Mouse (Mus musculus) ES-Bruce4 (cell line): ENCODE measurements at regions not wholly inside any gene's neighbourhood (a gene's known extent, or its start where the extent isn't known, plus 50 kb on each side); places are given as distances from the start of the nearest gene placed in this dataset.

Experiments used
- H3K27ac ChIP-seq: 2 replicates; pipeline ENCODE4 v1.5.1; 2012; ENCODE audit warnings: low read length, inconsistent platforms; ENCODE audit not compliant: insufficient read depth
- H3K27me3 ChIP-seq: 2 replicates; pipeline ENCODE4 v1.6.1; 2012; ENCODE audit warnings: mild to moderate bottlenecking, low read length, inconsistent platforms; ENCODE audit not compliant: control insufficient read depth, poor library complexity, insufficient read depth, severe bottlenecking
- H3K36me3 ChIP-seq: 2 replicates; pipeline ENCODE4 v1.6.1; 2012; ENCODE audit warnings: inconsistent platforms, mild to moderate bottlenecking, low read length, moderate library complexity; ENCODE audit not compliant: control insufficient read depth, poor library complexity, insufficient read depth, severe bottlenecking
- H3K4me1 ChIP-seq: one replicate; pipeline ENCODE4 v1.8.1; 2011; ENCODE audit warnings: low read length; ENCODE audit not compliant: control insufficient read depth, insufficient read depth
- H3K4me3 ChIP-seq: 2 replicates; pipeline ENCODE4 v1.5.1; 2011; ENCODE audit warnings: low read depth, mild to moderate bottlenecking, low read length
- H3K9ac ChIP-seq: 2 replicates; pipeline ENCODE4 v1.6.1; 2012; ENCODE audit warnings: low read depth, mild to moderate bottlenecking, inconsistent platforms; ENCODE audit not compliant: poor library complexity, severe bottlenecking
- H3K9me3 ChIP-seq: replicated peaks from 2 replicates; pipeline ENCODE4 v1.6.1; 2012; ENCODE audit warnings: mild to moderate bottlenecking, low read length, inconsistent platforms; ENCODE audit not compliant: control insufficient read depth, poor library complexity, insufficient read depth, severe bottlenecking
- CTCF ChIP-seq: IDR thresholded peaks from one replicate; pipeline ENCODE4 v1.8.1; 2011; ENCODE audit warnings: low read depth, low read length
- EP300 ChIP-seq: IDR thresholded peaks from 2 replicates; pipeline ENCODE4 v1.6.1; 2011; ENCODE audit warnings: low read depth, low read length; ENCODE audit not compliant: insufficient read depth
- POLR2A ChIP-seq: IDR thresholded peaks from one replicate; pipeline ENCODE4 v1.8.1; 2011; ENCODE audit warnings: low read length; ENCODE audit not compliant: insufficient read depth

DNA sequence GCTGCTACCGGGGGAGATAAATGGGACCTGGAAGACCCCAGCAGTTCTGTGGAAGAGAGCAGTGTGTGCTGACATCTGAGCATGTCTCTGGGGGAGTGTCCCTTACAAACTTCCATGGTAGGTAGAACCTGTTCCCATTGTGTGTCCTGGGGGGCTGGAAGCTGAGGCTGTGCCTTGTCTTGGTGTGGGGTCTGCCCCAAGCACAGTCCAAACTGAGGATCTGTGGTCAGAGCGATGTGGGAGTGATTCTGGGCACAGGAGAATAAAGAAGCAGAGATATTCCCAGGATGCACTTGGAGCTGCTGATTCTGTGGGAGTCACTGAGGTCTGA is 118.5 kb upstream of the Sulf2 start:
- TF ChIP-seq EP300 (no peak), CTCF (no peak), POLR2A (no peak)
- Histone ChIP-seq H3K36me3 (no peaks in the 10 kb centered on the region), H3K9me3 (no peaks in the 10 kb centered on the region), H3K4me3 (no peak overlapping the region), H3K4me1 (no peaks in the 10 kb centered on the region), H3K27me3 (no peaks in the 10 kb centered on the region), H3K27ac (no peak overlapping the region), H3K9ac (no peak overlapping the region)

DNA sequence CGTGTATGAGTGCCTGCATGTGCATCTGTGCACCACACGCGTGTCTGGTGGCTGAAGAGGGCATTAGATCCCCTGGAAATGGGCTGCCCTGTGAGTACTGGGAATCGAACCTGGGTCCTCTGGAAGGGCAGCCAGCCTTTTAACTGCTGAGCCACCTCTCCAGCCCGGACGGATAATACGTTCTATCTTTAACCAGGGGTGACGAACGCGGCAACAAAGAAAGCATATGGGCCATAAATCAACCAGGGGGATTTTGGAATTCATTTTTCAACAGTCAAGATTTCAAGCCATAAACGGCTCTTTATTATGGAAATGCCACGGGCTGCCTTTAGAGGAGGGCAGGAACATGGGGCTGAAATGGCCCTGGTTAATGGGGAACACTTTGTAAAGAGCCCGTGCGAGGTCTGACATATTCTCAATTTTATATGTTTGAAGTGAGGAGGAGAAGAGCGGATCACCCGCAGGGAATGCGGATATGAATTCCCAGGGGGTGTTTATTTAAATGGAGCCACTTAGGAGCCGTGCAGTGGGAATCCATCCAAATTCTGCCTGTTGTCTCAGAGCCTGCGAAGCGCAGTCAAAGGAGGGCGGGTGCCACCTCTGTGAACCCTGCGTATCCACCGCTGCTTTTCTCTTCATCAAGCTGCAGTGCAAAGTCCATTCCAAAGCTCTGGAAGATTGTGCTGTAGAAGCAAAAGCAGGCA is 118.0 kb upstream of the Sulf2 start:
- H3K4me1 ChIP-seq, result no peaks in the 10 kb centered on the region
- H3K9ac ChIP-seq, result no peak overlapping the region
- H3K36me3 ChIP-seq, result no peaks in the 10 kb centered on the region
- H3K9me3 ChIP-seq, result no peaks in the 10 kb centered on the region
- no peak overlapping the region for H3K4me3 ChIP-seq
- H3K27me3 ChIP-seq, result no peaks in the 10 kb centered on the region
- TF ChIP-seq CTCF (no peak), EP300 (no peak), POLR2A (no peak)
- H3K27ac ChIP-seq, result no peak overlapping the region

DNA sequence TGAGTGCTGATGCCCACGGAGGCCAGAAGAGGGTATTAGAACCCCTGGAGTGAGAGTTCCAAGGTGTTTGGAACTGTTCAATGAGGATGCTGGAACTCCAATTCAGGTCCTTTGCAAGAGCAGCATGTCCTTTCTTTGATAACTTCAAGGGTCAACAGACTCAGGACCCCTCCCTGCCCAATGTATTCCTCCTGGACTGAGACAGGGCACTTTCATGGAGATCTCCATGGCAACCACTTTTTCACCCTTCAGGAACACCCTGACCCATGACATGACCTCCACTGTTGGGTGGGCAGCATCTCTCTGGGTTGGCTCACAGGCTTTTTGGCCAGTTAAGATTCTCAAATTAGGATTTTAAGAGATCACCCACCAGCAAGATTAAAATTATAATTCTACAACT is 117.4 kb upstream of the Sulf2 start:
- Histone ChIP-seq H3K9me3 (no peaks in the 10 kb centered on the region), H3K4me1 (no peaks in the 10 kb centered on the region), H3K27me3 (no peaks in the 10 kb centered on the region), H3K36me3 (no peaks in the 10 kb centered on the region), H3K9ac (no peak overlapping the region), H3K27ac (no peak overlapping the region), H3K4me3 (no peak overlapping the region)
- TF ChIP-seq CTCF (no peak), POLR2A (no peak), EP300 (no peak)

DNA sequence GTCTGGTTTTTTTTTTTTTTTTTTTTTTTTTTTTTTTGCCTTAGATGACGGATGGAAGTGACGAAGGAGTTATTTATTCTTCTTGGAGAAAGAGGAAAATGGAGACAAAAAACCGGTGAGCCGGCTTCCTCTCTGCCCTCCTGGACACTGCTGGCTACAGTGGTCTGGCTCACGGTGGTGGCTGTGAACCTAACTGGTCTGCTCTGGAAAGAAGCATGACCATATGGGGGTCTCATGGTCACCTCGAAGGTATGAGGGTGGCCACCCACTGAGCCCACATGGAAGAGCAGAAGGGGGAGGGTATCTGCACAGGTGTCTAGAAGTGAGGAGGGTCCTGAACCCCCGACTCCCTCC is 116.7 kb upstream of the Sulf2 start:
- H3K36me3 ChIP-seq, result no peaks in the 10 kb centered on the region
- no peak overlapping the region for H3K4me3 ChIP-seq
- TF ChIP-seq EP300 (no peak), CTCF (no peak), POLR2A (no peak)
- peaks cover 3% of the 10 kb centered on the region for H3K4me1 ChIP-seq
- no peaks in the 10 kb centered on the region for H3K27me3 ChIP-seq
- no peak overlapping the region for H3K27ac ChIP-seq
- no peak overlapping the region for H3K9ac ChIP-seq
- H3K9me3 ChIP-seq, result no peaks in the 10 kb centered on the region

DNA sequence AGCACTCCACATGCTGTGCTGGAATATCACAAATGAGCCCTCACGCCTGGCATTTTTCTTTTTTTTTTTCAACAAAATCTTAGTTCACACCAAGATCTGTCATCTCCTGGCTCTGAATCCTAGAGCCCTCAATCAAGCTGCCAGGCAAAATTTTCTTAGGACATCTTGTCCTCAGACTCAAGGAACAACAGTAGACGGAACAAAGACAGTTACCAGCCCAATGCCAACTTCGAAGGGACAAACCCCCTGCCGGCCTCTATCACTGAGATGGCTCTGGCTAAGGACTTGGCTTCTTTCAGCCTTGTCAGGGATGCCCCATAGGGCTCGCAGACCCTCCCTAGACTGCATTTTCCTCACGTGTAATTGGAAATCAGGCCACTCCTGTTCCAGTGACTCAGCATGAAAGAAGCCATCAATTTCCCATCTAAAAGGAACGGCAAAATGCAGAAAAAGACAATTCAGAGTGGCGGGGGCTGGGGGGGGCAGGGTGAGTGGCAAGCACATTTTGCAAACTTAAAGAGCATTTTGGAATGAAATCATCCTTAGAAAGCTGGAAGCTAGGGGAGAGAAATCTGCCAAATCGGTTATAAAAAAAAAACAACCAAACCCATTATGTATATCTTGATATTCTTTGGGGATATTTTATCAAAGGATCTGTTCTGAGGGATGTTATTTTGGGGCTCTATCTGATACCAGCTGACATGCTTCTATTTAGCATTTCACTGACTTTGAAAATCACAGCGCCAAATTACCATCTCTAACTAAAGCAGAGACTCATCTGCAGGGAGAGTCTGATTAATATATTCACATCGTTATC is 116.1 kb upstream of the Sulf2 start:
- Histone ChIP-seq H3K36me3 (no peaks in the 10 kb centered on the region), H3K4me3 (no peak overlapping the region), H3K27ac (no peak overlapping the region), H3K9ac (no peak overlapping the region), H3K4me1 (peaks cover 4% of the 10 kb centered on the region), H3K27me3 (no peaks in the 10 kb centered on the region), H3K9me3 (no peaks in the 10 kb centered on the region)
- TF ChIP-seq CTCF (no peak), POLR2A (no peak), EP300 (no peak)

DNA sequence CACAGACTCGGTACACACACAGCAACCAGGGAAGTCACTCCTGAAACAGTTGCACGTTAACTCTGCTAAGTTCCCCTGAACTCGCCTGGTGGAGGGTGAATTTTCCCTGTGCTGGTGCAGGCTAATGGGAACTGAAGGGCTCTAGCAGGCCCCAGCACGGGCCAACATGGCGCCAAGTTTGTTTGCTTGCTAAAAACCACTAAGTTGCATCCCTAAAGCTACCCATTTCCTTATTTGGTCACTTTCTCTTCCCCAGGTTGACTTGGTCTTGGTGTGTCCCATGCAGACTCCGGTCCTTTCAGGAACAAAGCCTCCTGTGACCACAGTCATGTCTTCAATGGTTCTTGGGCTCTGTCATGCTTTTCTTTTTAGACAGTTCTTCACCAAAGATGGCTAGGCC is 114.5 kb upstream of the Sulf2 start:
- no peak overlapping the region for H3K9ac ChIP-seq
- no peak overlapping the region for H3K4me3 ChIP-seq
- H3K4me1 ChIP-seq, result peaks cover 4% of the 10 kb centered on the region
- H3K36me3 ChIP-seq, result no peaks in the 10 kb centered on the region
- TF ChIP-seq POLR2A (no peak), EP300 (no peak), CTCF (no peak)
- no peaks in the 10 kb centered on the region for H3K27me3 ChIP-seq
- no peaks in the 10 kb centered on the region for H3K9me3 ChIP-seq
- no peak overlapping the region for H3K27ac ChIP-seq
